Mouse (Mus musculus) heart, embryonic 14.5 days (tissue): ENCODE measurements around the gene Scarb1. TPM values are rescaled to one million over a fixed set of nuclear protein-coding genes. Genes with fewer than 3 reads are reported as not detected.

Source experiments
- ATAC-seq: fragments of 200-750 bp; cut with Nextera tagmentation; 2 replicates; pipeline ENCODE4 v1.8.0; 2017; ENCODE audit warnings: low read depth, moderate TSS enrichment; ENCODE audit not compliant: insufficient number of reproducible peaks, insufficient read depth, low FRiP score
- H3K27ac ChIP-seq, 2 experiments: fragments of 200-500 bp in 1 of 2; fragments of 300-500 bp in 1 of 2; sonication (generic) in 1 of 2; replicated peaks in 1 of 2; 2 replicates each; pipeline ENCODE4 v1.5.1; 2012 to 2014; ENCODE audit warnings: low read depth in 2 of 2, low read length in 2 of 2, control low read depth in 1 of 2, mild to moderate bottlenecking in 1 of 2, mixed read lengths in 1 of 2; ENCODE audit not compliant: control insufficient read depth in 1 of 2, insufficient read depth in 1 of 2
- H3K27me3 ChIP-seq: fragments of 300-500 bp; sonication (generic); 2 replicates; pipeline ENCODE4 v1.6.1; 2014; ENCODE audit warnings: mild to moderate bottlenecking, low read length, control low read depth; ENCODE audit not compliant: control insufficient read depth, insufficient read depth
- H3K36me3 ChIP-seq: fragments of 300-500 bp; sonication (generic); 2 replicates; pipeline ENCODE4 v1.6.1; 2014; ENCODE audit warnings: mild to moderate bottlenecking, control low read depth, low read length, mixed read lengths; ENCODE audit not compliant: control insufficient read depth, insufficient read depth
- H3K4me1 ChIP-seq, 2 experiments: fragments of 200-500 bp in 1 of 2; fragments of 300-500 bp in 1 of 2; sonication (generic) in 1 of 2; 2 replicates each; pipeline ENCODE4 v1.6.1; 2012 to 2014; ENCODE audit warnings: low read length in 2 of 2, control low read depth in 1 of 2, mixed read lengths in 1 of 2; ENCODE audit not compliant: control insufficient read depth in 2 of 2, insufficient read depth in 2 of 2
- H3K4me2 ChIP-seq: fragments of 300-500 bp; sonication (generic); 2 replicates; pipeline ENCODE4 v1.6.1; 2014; ENCODE audit warnings: mild to moderate bottlenecking, low read length
- H3K4me3 ChIP-seq, 2 experiments: fragments of 200-500 bp in 1 of 2; fragments of 300-500 bp in 1 of 2; sonication (generic) in 1 of 2; 2 replicates each; pipeline ENCODE4 v1.5.1; 2012 to 2014; ENCODE audit warnings: low read length in 2 of 2, mild to moderate bottlenecking in 2 of 2, control low read depth in 1 of 2, low read depth in 1 of 2, moderate library complexity in 1 of 2; ENCODE audit not compliant: control insufficient read depth in 1 of 2, insufficient read depth in 1 of 2
- H3K9ac ChIP-seq: fragments of 300-500 bp; sonication (generic); 2 replicates; pipeline ENCODE4 v1.6.1; 2014; ENCODE audit warnings: mild to moderate bottlenecking, low read length
- H3K9me3 ChIP-seq: fragments of 300-500 bp; sonication (generic); 2 replicates; pipeline ENCODE4 v1.6.1; 2016; ENCODE audit warnings: low read length, control low read depth; ENCODE audit not compliant: control insufficient read depth
- WGBS: fragments of 180-500 bp; shearing (Covaris S2); extraction: QIAGEN DNeasy Blood & Tissue Kit; methylation state at CpG from one replicate; pipeline ENCODE4 v1.1.7; 2014; 5-methylcytosine and 5-hydroxymethylcytosine counted together
- polyA plus RNA-seq: library from polyadenylated mRNA; unstranded; fragments of >200 nt; fragmentation: Nextera tagmentation; extraction: Ambion mirVana; gene quantifications from 2 replicates; pipeline ENCODE4 v1.2.1, GENCODE M21; 2014

Scarb1 gene
- polyA plus RNA-seq, 1 experiment from 2014 or later = 61.6 TPM

GRCm38 (mm10) chr5:125262578-125262977 is 78.3 kb downstream of the Scarb1 start:
- Histone ChIP-seq H3K27ac (no peak overlapping the region), H3K27me3 (peaks cover 7% of the 10 kb centered on the region; the same call in 1 of the 2 replicates), H3K9me3 (no peaks in the 10 kb centered on the region), H3K9ac (no peak overlapping the region), H3K36me3 (no peaks in the 10 kb centered on the region), H3K4me2 (no peak overlapping the region), H3K4me3 (no peak overlapping the region), H3K4me1 (peaks cover 19 to 31% of the 10 kb centered on the region in 2 experiments)
- WGBS = 49% methylated on average over 7 of the region's 7 CpGs
- no peak for ATAC-seq

GRCm38 (mm10) chr5:125253917-125254316 is 87.0 kb downstream of the Scarb1 start:
- Histone ChIP-seq H3K9me3 (0 out of 2 replicates have a peak, but pooled peaks cover 5% of the 10 kb centered on the region), H3K27ac (no peak overlapping the region), H3K27me3 (no peaks in the 10 kb centered on the region; the same call in 1 of the 2 replicates), H3K4me3 (no peak overlapping the region), H3K36me3 (no peaks in the 10 kb centered on the region), H3K4me2 (no peak overlapping the region), H3K4me1 (peaks cover 2 to 4% of the 10 kb centered on the region in 2 experiments; a peak in 1 of 4 replicates), H3K9ac (no peak overlapping the region)
- ATAC-seq = no peak
- WGBS = 42% methylated on average over 5 of the region's 5 CpGs

GRCm38 (mm10) chr5:125253448-125253847 is 87.4 kb downstream of the Scarb1 start:
- WGBS = 88% methylated on average over 3 of the region's 3 CpGs
- H3K27ac ChIP-seq = no peak overlapping the region
- peaks cover 2 to 4% of the 10 kb centered on the region in 2 experiments; a peak in 1 of 4 replicates for H3K4me1 ChIP-seq
- H3K27me3 ChIP-seq = no peaks in the 10 kb centered on the region
- no peaks in the 10 kb centered on the region for H3K36me3 ChIP-seq
- no peak overlapping the region for H3K4me2 ChIP-seq
- H3K9ac ChIP-seq = no peak overlapping the region
- H3K9me3 ChIP-seq = 0 out of 2 replicates have a peak, but pooled peaks cover 5% of the 10 kb centered on the region
- no peak for ATAC-seq
- H3K4me3 ChIP-seq = no peak overlapping the region

GRCm38 (mm10) chr5:125252664-125253063 is 88.2 kb downstream of the Scarb1 start:
- H3K27ac ChIP-seq = no peak overlapping the region
- no peak overlapping the region for H3K9ac ChIP-seq
- no peak overlapping the region for H3K4me3 ChIP-seq
- peak; percentile 54; the same call in 1 of the 2 replicates for ATAC-seq
- H3K27me3 ChIP-seq = no peaks in the 10 kb centered on the region
- no peak overlapping the region for H3K4me2 ChIP-seq
- H3K9me3 ChIP-seq = 0 out of 2 replicates have a peak, but pooled peaks cover 5% of the 10 kb centered on the region
- 58% methylated on average over 8 of the region's 8 CpGs for WGBS
- no peaks in the 10 kb centered on the region for H3K36me3 ChIP-seq
- peaks cover 2 to 4% of the 10 kb centered on the region in 2 experiments; a peak in 1 of 4 replicates for H3K4me1 ChIP-seq

- H3K9ac ChIP-seq = no peak overlapping the region
- no peaks in the 10 kb centered on the region for H3K27me3 ChIP-seq
- H3K9me3 ChIP-seq = 0 out of 2 replicates have a peak, but pooled peaks cover 5% of the 10 kb centered on the region
- H3K4me3 ChIP-seq = no peak overlapping the region
- no peaks in the 10 kb centered on the region for H3K36me3 ChIP-seq
- no peak overlapping the region for H3K4me2 ChIP-seq
- peaks cover 2 to 4% of the 10 kb centered on the region in 2 experiments; a peak in 1 of 4 replicates for H3K4me1 ChIP-seq
- no peak for ATAC-seq
- WGBS = 51% methylated on average over 15 of the region's 15 CpGs
- H3K27ac ChIP-seq = no peak overlapping the region
Observed at GRCm38 (mm10) chr5:125251885-125252615, 88.8 kb downstream of the Scarb1 start.

GRCm38 (mm10) chr5:125249187-125249586 is 91.7 kb downstream of the Scarb1 start:
- no peak for ATAC-seq
- Histone ChIP-seq H3K27me3 (no peaks in the 10 kb centered on the region), H3K4me2 (no peak overlapping the region), H3K36me3 (no peaks in the 10 kb centered on the region), H3K27ac (no peak overlapping the region), H3K4me1 (peaks cover 11 to 21% of the 10 kb centered on the region in 2 experiments; a peak in 3 of 4 replicates), H3K9ac (no peak overlapping the region), H3K4me3 (no peak overlapping the region), H3K9me3 (no peaks in the 10 kb centered on the region)
- 39% methylated on average over 6 of the region's 6 CpGs for WGBS

- WGBS = 88% methylated on average over 4 of the region's 4 CpGs
- Histone ChIP-seq H3K9me3 (no peaks in the 10 kb centered on the region), H3K27me3 (no peaks in the 10 kb centered on the region)
Observed at GRCm38 (mm10) chr5:125246711-125247110, 94.2 kb downstream of the Scarb1 start.

More at GRCm38 (mm10) chr5:125246711-125247110, 94.2 kb downstream of the Scarb1 start:
- no peak overlapping the region for H3K27ac ChIP-seq
- ATAC-seq = no peak
- H3K4me3 ChIP-seq = no peak overlapping the region
- H3K36me3 ChIP-seq = no peaks in the 10 kb centered on the region
- no peak overlapping the region for H3K4me2 ChIP-seq
- H3K4me1 ChIP-seq = peaks cover 11 to 23% of the 10 kb centered on the region in 2 experiments; a peak in 3 of 4 replicates
- H3K9ac ChIP-seq = no peak overlapping the region
